Mouse (Mus musculus) CH12.LX (cell line): Measurements from ENCODE around the gene Kcnma1.

Experiments
- CTCF ChIP-seq, 2 experiments: IDR thresholded peaks in 1 of 2; conservative IDR thresholded peaks in 1 of 2; 2 replicates each; pipeline ENCODE4 v1.5.1; 2011 to 2012; ENCODE audit warnings: low read depth in 2 of 2, low read length in 2 of 2, improper control_type of control experiment in 1 of 2, inconsistent platforms in 1 of 2, mild to moderate bottlenecking in 1 of 2, moderate library complexity in 1 of 2
- ELF1 ChIP-seq: IDR thresholded peaks from 2 replicates; pipeline ENCODE4 v1.6.1; 2014; ENCODE audit warnings: low read depth, mild to moderate bottlenecking, inconsistent platforms, low read length, improper control_type of control experiment
- JUN ChIP-seq: IDR thresholded peaks from 2 replicates; pipeline ENCODE4 v1.6.1; 2011; ENCODE audit warnings: low read depth, mild to moderate bottlenecking, low read length, improper control_type of control experiment, moderate library complexity; ENCODE audit not compliant: insufficient read depth
- MAFK ChIP-seq: IDR thresholded peaks from 2 replicates; pipeline ENCODE4 v1.6.1; 2011; ENCODE audit warnings: low read length, improper control_type of control experiment; ENCODE audit not compliant: insufficient replicate concordance
- MAX ChIP-seq: IDR thresholded peaks from 2 replicates; pipeline ENCODE4 v1.6.1; 2011; ENCODE audit warnings: low read length, improper control_type of control experiment
- MXI1 ChIP-seq: IDR thresholded peaks from 2 replicates; pipeline ENCODE4 v1.6.1; 2011; ENCODE audit warnings: mild to moderate bottlenecking, low read depth, low read length, improper control_type of control experiment
- SMC3 ChIP-seq: IDR thresholded peaks from 2 replicates; pipeline ENCODE4 v1.6.1; 2011; ENCODE audit warnings: low read depth, low read length, improper control_type of control experiment
- TCF12 ChIP-seq: IDR thresholded peaks from 2 replicates; pipeline ENCODE4 v1.6.1; 2014; ENCODE audit warnings: low read depth, mild to moderate bottlenecking, inconsistent platforms, low read length, improper control_type of control experiment

DNA sequence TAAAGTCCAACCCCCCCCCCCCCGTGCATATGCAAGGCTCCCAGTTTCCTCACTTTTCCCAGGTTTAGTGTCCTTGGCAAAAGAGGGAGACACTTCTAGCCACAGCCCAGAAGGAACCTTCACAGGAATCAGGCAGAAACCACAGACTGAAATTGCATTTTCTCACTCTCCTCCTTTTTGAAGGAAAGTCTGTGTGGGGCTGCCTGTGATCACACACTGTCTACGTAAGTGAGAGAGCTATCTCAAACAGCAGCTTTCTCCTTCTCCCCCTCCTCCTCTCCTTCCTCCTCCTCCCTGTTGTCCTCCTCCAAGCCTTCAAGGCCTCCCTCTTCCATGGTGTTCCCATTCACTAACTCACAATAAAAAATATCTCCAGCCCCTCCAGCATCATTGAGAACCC, 90.9 kb downstream of the Kcnma1 start:
- TF ChIP-seq MAFK = no peak
- TF ChIP-seq MXI1 = no peak
- no peak for TF ChIP-seq TCF12
- TF ChIP-seq SMC3 = no peak
- no peak for TF ChIP-seq JUN
- TF ChIP-seq MAX = no peak
- TF ChIP-seq CTCF (conservative IDR thresholded peaks at IDR 0.05 in 1 of 2, IDR thresholded peaks at IDR 0.05 in 1 of 2; ENCODE audit: low read depth in 2 of 2, low read length in 2 of 2) = no peak
- no peak for TF ChIP-seq ELF1
